Comparison of ENCODE assay signal across 15 mouse cellular contexts in the genomic region with DNA sequence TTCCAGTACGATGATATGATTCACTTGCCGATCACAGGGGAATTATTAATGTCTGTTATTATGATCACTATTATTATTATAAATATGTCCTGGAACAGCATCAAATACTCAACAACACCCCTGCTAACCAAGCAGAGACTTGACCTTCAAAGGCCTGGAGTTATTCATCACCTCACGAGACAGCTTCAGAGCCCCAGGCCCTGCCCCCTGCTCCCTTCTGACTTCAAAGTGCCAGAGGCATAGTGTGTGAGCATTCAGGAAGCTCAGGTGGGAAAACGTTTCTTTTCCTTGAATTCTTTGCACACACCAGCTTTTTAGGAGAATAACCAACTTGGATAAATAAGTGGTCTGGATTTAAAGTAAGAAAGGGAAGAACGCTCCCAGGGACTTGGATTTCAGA.
DNase-seq lines count a peak whose midpoint lies in the region; ATAC-seq and TF ChIP-seq lines count a peak whose summit lies in the region.
"Had no signal": no experiment of that assay in that cellular context is flagged by ENCODE, and none has a peak within 500 bp of the region (broad histone marks: within the 10 kb centered on the region; RNA-seq: fewer than 3 reads in every experiment).

No protein-coding gene starts in this region.

- no peaks in the 10 kb centered on the region for H3K27me3 ChIP-seq in hindbrain, embryonic 11.5 days (ENCODE audit: control insufficient read depth, insufficient read depth, low read length)
- H3K27me3 ChIP-seq in hindbrain, postnatal 0 days (ENCODE audit: insufficient read depth, low read length) = no peaks in the 10 kb centered on the region
- no peaks in the 10 kb centered on the region for H3K27me3 ChIP-seq in embryonic facial prominence, embryonic 13.5 days
- 0 out of 2 replicates have a peak, but pooled peaks cover 3% of the 10 kb centered on the region for H3K27me3 ChIP-seq in limb, embryonic 12.5 days

- peak; percentile 56 for DNase-seq in embryo, embryonic 10.5 days (ENCODE audit: low spot score)
- DNase-seq in embryo, embryonic 9.5 days (ENCODE audit: extremely low spot score) = no peak
- DNase-seq in hindbrain, embryonic 11.5 days (ENCODE audit: low spot score) = no peak
- DNase-seq in hindbrain, postnatal 0 days (ENCODE audit: low spot score) = no peak
- no peak for DNase-seq in adrenal gland, adult (ENCODE audit: inconsistent age in 2 of 2, low spot score in 1 of 2)
- DNase-seq in cerebellum, postnatal 14 days = no peak
- DNase-seq: adrenal gland, postnatal 10 days; cerebellum, postnatal 36 days; lung, embryonic 14.5 days; right cerebral cortex, adult 18-20 months; thymus, adult 2 months had no signal

- no peak for TF ChIP-seq CTCF in hindbrain, postnatal 0 days (IDR thresholded peaks at IDR 0.05; ENCODE audit: low read depth)

- H3K4me1 ChIP-seq in hindbrain, embryonic 11.5 days (replicated peaks; ENCODE audit: control insufficient read depth, insufficient read depth, low read length) = peaks cover 3% of the 10 kb centered on the region
- peaks cover 5% of the 10 kb centered on the region for H3K4me1 ChIP-seq in hindbrain, postnatal 0 days (ENCODE audit: insufficient read depth, low read length)
- peaks cover 53% of the 10 kb centered on the region for H3K4me1 ChIP-seq in embryonic facial prominence, embryonic 13.5 days
- peaks cover 87% of the 10 kb centered on the region for H3K4me1 ChIP-seq in limb, embryonic 12.5 days (replicated peaks)

- 56% methylated on average over 5 of the region's 5 CpGs for WGBS in hindbrain, embryonic 11.5 days
- 53% methylated on average over 5 of the region's 5 CpGs for WGBS in hindbrain, postnatal 0 days
- WGBS in embryonic facial prominence, embryonic 13.5 days = 40% methylated on average over 5 of the region's 5 CpGs
- WGBS in limb, embryonic 12.5 days = 36% methylated on average over 5 of the region's 5 CpGs

- no peak overlapping the region for H3K4me3 ChIP-seq in hindbrain, embryonic 11.5 days (ENCODE audit: low read depth, low read length)
- no peak overlapping the region for H3K4me3 ChIP-seq in hindbrain, postnatal 0 days (ENCODE audit: low read length)
- no peak overlapping the region for H3K4me3 ChIP-seq in embryonic facial prominence, embryonic 13.5 days
- H3K4me3 ChIP-seq in limb, embryonic 12.5 days (replicated peaks) = no peak overlapping the region

- H3K9me3 ChIP-seq in hindbrain, embryonic 11.5 days (ENCODE audit: control insufficient read depth, low read length) = no peaks in the 10 kb centered on the region
- no peaks in the 10 kb centered on the region for H3K9me3 ChIP-seq in hindbrain, postnatal 0 days (ENCODE audit: low read length)
- H3K9me3 ChIP-seq in embryonic facial prominence, embryonic 13.5 days = no peaks in the 10 kb centered on the region
- no peaks in the 10 kb centered on the region for H3K9me3 ChIP-seq in limb, embryonic 12.5 days

- H3K36me3 ChIP-seq in hindbrain, embryonic 11.5 days (ENCODE audit: control insufficient read depth, insufficient read depth, low read length) = no peaks in the 10 kb centered on the region
- H3K36me3 ChIP-seq in hindbrain, postnatal 0 days (ENCODE audit: insufficient read depth, low read length) = no peaks in the 10 kb centered on the region
- peaks cover 3% of the 10 kb centered on the region; the same call in 1 of the 2 replicates for H3K36me3 ChIP-seq in embryonic facial prominence, embryonic 13.5 days
- H3K36me3 ChIP-seq in limb, embryonic 12.5 days = no peaks in the 10 kb centered on the region

- no peak for ATAC-seq in hindbrain, embryonic 11.5 days (ENCODE audit: low FRiP score)
- no peak for ATAC-seq in hindbrain, postnatal 0 days
- ATAC-seq in embryonic facial prominence, embryonic 13.5 days (ENCODE audit: insufficient number of reproducible peaks, insufficient read depth, low FRiP score, low TSS enrichment, low read depth) = no peak
- no peak for ATAC-seq in limb, embryonic 12.5 days (ENCODE audit: insufficient number of reproducible peaks, insufficient read depth, low FRiP score, low TSS enrichment, low read depth)
- ATAC-seq: inflammation-experienced regulatory T-cells, adult 6 months had no signal

- no peak overlapping the region for H3K9ac ChIP-seq in hindbrain, embryonic 11.5 days (ENCODE audit: low read depth, low read length)
- H3K9ac ChIP-seq in hindbrain, postnatal 0 days (replicated peaks; ENCODE audit: low read length) = no peak overlapping the region
- H3K9ac ChIP-seq in embryonic facial prominence, embryonic 13.5 days = no peak overlapping the region
- no peak overlapping the region for H3K9ac ChIP-seq in limb, embryonic 12.5 days (replicated peaks)
- H3K9ac ChIP-seq: lung, embryonic 14.5 days had no signal

- no peak overlapping the region for H3K4me2 ChIP-seq in hindbrain, embryonic 11.5 days (replicated peaks; ENCODE audit: low read depth, low read length)
- no peak overlapping the region for H3K4me2 ChIP-seq in hindbrain, postnatal 0 days (ENCODE audit: low read depth, low read length)
- H3K4me2 ChIP-seq in embryonic facial prominence, embryonic 13.5 days = peak overlapping the region; percentile 47
- peak overlapping the region; percentile 42; the same call in 1 of the 2 replicates for H3K4me2 ChIP-seq in limb, embryonic 12.5 days
- H3K4me2 ChIP-seq: lung, embryonic 14.5 days had no signal

- H3K27ac ChIP-seq in hindbrain, embryonic 11.5 days (ENCODE audit: low read depth, low read length) = peak overlapping the region; percentile 21; the same call in 1 of the 2 replicates
- no peak overlapping the region for H3K27ac ChIP-seq in hindbrain, postnatal 0 days
- 0 out of 2 replicates have a peak overlapping the region, but pooled peaks have one; percentile 51 for H3K27ac ChIP-seq in embryonic facial prominence, embryonic 13.5 days
- H3K27ac ChIP-seq in limb, embryonic 12.5 days = peak overlapping the region; percentile 77
- H3K27ac ChIP-seq: kidney, postnatal 0 days had no signal

Comparison
In these comparisons a context has a peak if more than half of its experiments do, and no peak if none do; other contexts are left out.
1. H3K4me2 ChIP-seq: peak in embryonic facial prominence, embryonic 13.5 days (single experiment) and limb, embryonic 12.5 days (single experiment); none in hindbrain, embryonic 11.5 days (single experiment) and hindbrain, postnatal 0 days (single experiment).